ENCODE assay signal across 26 mouse cellular contexts in the genomic region with DNA sequence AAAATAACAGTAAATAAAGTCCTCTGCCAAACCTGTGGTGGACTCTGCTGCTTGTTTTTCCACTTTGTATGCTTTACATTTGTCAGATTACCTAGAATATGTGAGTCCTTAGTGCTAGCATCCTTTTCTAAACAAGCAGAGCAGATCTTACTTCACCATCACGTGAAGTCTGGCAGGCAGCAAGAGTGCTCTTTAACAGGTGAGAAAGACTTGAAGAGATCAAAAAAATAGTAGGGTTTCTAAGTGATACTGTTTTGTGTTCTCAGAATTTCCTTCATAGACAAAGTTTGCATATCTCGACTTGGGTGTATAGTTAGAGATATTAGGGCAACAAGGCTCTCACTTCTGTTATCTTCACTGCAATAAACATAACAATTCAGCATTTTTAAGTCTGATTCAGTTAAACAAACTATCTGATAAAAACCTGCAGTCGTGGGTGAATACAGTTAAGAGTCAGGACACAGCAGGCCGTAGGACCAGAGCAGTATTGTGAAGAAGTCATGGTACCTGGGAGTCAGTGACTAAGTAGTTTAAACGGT. TPM values are rescaled to one million over a fixed set of nuclear protein-coding genes. Genes with fewer than 3 reads are reported as not detected.
A peak's percentile ranks its signal among the peaks of the same experiment; 100 is the strongest.
DNase-seq lines count a peak whose midpoint lies in the region; ATAC-seq and TF ChIP-seq lines count a peak whose summit lies in the region.
"Had no signal": no experiment of that assay in that cellular context is flagged by ENCODE, and none has a peak within 500 bp of the region (broad histone marks: within the 10 kb centered on the region; RNA-seq: fewer than 3 reads in every experiment).

No protein-coding gene starts in this region.

- peak; percentile 65 for DNase-seq in c-Kit-positive CD71-positive TER-119-negative erythroid progenitor cells, embryonic 14.5 days (ENCODE audit: low read depth)
- DNase-seq in liver, embryonic 14.5 days (ENCODE audit: low read depth in 3 of 3, low spot score in 3 of 3), result no peak
- DNase-seq in cerebellum, adult 9-10 months, result no peak
- DNase-seq in thymus, adult 18-20 months, result no peak
- DNase-seq: adrenal gland, adult 2 months; cerebellum, adult 11-12 months; cerebellum, adult 9-11 months; cerebellum, postnatal 36 days; gastrocnemius, postnatal 10 days had no signal

- H3K36me3 ChIP-seq in megakaryocyte, embryonic 14.5 days (replicated peaks; ENCODE audit: low read length), result peaks cover 58% of the 10 kb centered on the region
- H3K36me3 ChIP-seq in liver, embryonic 14.5 days (replicated peaks; ENCODE audit: control insufficient read depth, insufficient read depth, low read depth), result peaks cover 33% of the 10 kb centered on the region
- peaks cover 30% of the 10 kb centered on the region for H3K36me3 ChIP-seq in hindbrain, embryonic 13.5 days

- H3K4me2 ChIP-seq in liver, embryonic 14.5 days (ENCODE audit: low read depth), result peak overlapping the region; percentile 73
- no peak overlapping the region for H3K4me2 ChIP-seq in hindbrain, embryonic 13.5 days
- H3K4me2 ChIP-seq: forebrain, embryonic 15.5 days; heart, embryonic 12.5 days had no signal

- peak overlapping the region; percentile 44 for H3K9ac ChIP-seq in liver, embryonic 14.5 days (replicated peaks)
- no peak overlapping the region for H3K9ac ChIP-seq in hindbrain, embryonic 13.5 days
- H3K9ac ChIP-seq: forebrain, embryonic 15.5 days; heart, embryonic 12.5 days had no signal

- peak; percentile 49 for TF ChIP-seq EP300 in liver, embryonic 14.5 days (IDR thresholded peaks at IDR 0.05; ENCODE audit: low read depth)

- H3K9me3 ChIP-seq in megakaryocyte, embryonic 14.5 days, result no peaks in the 10 kb centered on the region
- H3K9me3 ChIP-seq in liver, embryonic 14.5 days (ENCODE audit: control insufficient read depth, low read length), result no peaks in the 10 kb centered on the region
- no peaks in the 10 kb centered on the region for H3K9me3 ChIP-seq in hindbrain, embryonic 13.5 days
- H3K9me3 ChIP-seq: embryonic facial prominence, embryonic 10.5 days; forebrain, embryonic 15.5 days; heart, embryonic 12.5 days had no signal

- WGBS in liver, embryonic 14.5 days (ENCODE audit: insufficient replicate concordance), result 15% methylated on average over 5 of the region's 5 CpGs
- WGBS in hindbrain, embryonic 13.5 days, result 95% methylated on average over 5 of the region's 5 CpGs

- no peak for TF ChIP-seq CTCF in liver, embryonic 14.5 days (IDR thresholded peaks at IDR 0.05; ENCODE audit: low read depth)

- peak overlapping the region; percentile 16 for H3K4me3 ChIP-seq in megakaryocyte, embryonic 14.5 days (replicated peaks)
- H3K4me3 ChIP-seq in liver, embryonic 14.5 days (ENCODE audit: insufficient read depth in 1 of 2, low read depth in 2 of 2, low read length in 2 of 2), result peak overlapping the region in 1 of 2 experiments; percentile 84; a peak in 2 of 4 replicates
- H3K4me3 ChIP-seq in hindbrain, embryonic 13.5 days, result no peak overlapping the region
- H3K4me3 ChIP-seq: embryonic facial prominence, embryonic 10.5 days; forebrain, embryonic 15.5 days; heart, embryonic 12.5 days had no signal

- peak overlapping the region; percentile 34 for H3K27ac ChIP-seq in liver, embryonic 14.5 days
- no peak overlapping the region for H3K27ac ChIP-seq in hindbrain, embryonic 13.5 days
- H3K27ac ChIP-seq: embryonic facial prominence, embryonic 10.5 days; forebrain, embryonic 15.5 days had no signal

- ATAC-seq in megakaryocyte, adult 5-6 weeks (ENCODE audit: poor library complexity, severe bottlenecking), result no peak
- ATAC-seq in liver, embryonic 14.5 days (ENCODE audit: insufficient read depth), result no peak
- ATAC-seq in megakaryocyte-erythroid progenitor cell, adult 5-6 weeks (replicated peaks; ENCODE audit: low FRiP score, low TSS enrichment, poor library complexity, severe bottlenecking), result peak; percentile 15; the same call in 1 of the 2 replicates
- no peak for ATAC-seq in hindbrain, embryonic 13.5 days (ENCODE audit: low FRiP score)
- ATAC-seq: forebrain, embryonic 15.5 days; hindbrain, embryonic 16.5 days; Patski had no signal

- peaks cover 53% of the 10 kb centered on the region for H3K4me1 ChIP-seq in megakaryocyte, embryonic 14.5 days
- peaks cover 32 to 36% of the 10 kb centered on the region in 2 experiments for H3K4me1 ChIP-seq in liver, embryonic 14.5 days (replicated peaks; ENCODE audit: control insufficient read depth in 2 of 2, insufficient read depth in 2 of 2, low read length in 1 of 2)
- H3K4me1 ChIP-seq in hindbrain, embryonic 13.5 days (replicated peaks), result peaks cover 13% of the 10 kb centered on the region

- H3K27me3 ChIP-seq in megakaryocyte, embryonic 14.5 days (replicated peaks), result no peaks in the 10 kb centered on the region
- H3K27me3 ChIP-seq in liver, embryonic 14.5 days (ENCODE audit: control insufficient read depth, insufficient read depth, low read length), result no peaks in the 10 kb centered on the region
- H3K27me3 ChIP-seq in hindbrain, embryonic 13.5 days, result no peaks in the 10 kb centered on the region
- H3K27me3 ChIP-seq: forebrain, embryonic 15.5 days; heart, embryonic 12.5 days; Patski had no signal

RNA-seq across cellular contexts. Expression of a gene that starts 2.3 kb away (rescaled TPM):
- 96.5 and 121 TPM in 2 replicates for polyA plus RNA-seq in megakaryocyte, embryonic 14.5 days (2012; ENCODE audit: insufficient read depth, low replicate concordance)
- total RNA-seq in megakaryocyte, adult 5-6 weeks (2015), result 41.7 and 43.7 TPM in 2 replicates
- 17.6 and 20.6 TPM in 2 replicates for total RNA-seq in megakaryocyte, adult 5-6 weeks (2017)
- polyA plus RNA-seq in liver, embryonic 14.5 days (2012; rRNA removed), result 14.5 and 26.9 TPM in 2 replicates
- polyA plus RNA-seq in liver, embryonic 14.5 days (2014; fragmentation: Nextera tagmentation; extraction: Ambion mirVana), result 55.8 and 57.3 TPM in 2 replicates
- 121 and 124 TPM in 2 replicates for total RNA-seq in megakaryocyte-erythroid progenitor cell, adult 5-6 weeks (2014; fragmentation: Nextera tagmentation)
- 49.7 and 59.8 TPM in 2 replicates for total RNA-seq in megakaryocyte-erythroid progenitor cell, adult 5-6 weeks (2017)
- 78.3 and 81.4 TPM in 2 replicates for polyA plus RNA-seq in hindbrain, embryonic 13.5 days (2015; fragmentation: Nextera tagmentation; extraction: Ambion mirVana)

RNA-seq across cellular contexts. Expression of a gene that starts 15.7 kb away (rescaled TPM):
- polyA plus RNA-seq in megakaryocyte, embryonic 14.5 days (2012; ENCODE audit: insufficient read depth, low replicate concordance), result 2.9 TPM in 1 of 2 replicates, not detected in the other
- total RNA-seq in megakaryocyte, adult 5-6 weeks (2015), result 2.8 and 2.9 TPM in 2 replicates
- total RNA-seq in megakaryocyte, adult 5-6 weeks (2017), result 3.3 and 3.9 TPM in 2 replicates
- 0.12 and 0.23 TPM in 2 replicates for polyA plus RNA-seq in liver, embryonic 14.5 days (2012; rRNA removed)
- 0.10 and 0.33 TPM in 2 replicates for polyA plus RNA-seq in liver, embryonic 14.5 days (2014; fragmentation: Nextera tagmentation; extraction: Ambion mirVana)
- 0.54 and 0.63 TPM in 2 replicates for total RNA-seq in megakaryocyte-erythroid progenitor cell, adult 5-6 weeks (2014; fragmentation: Nextera tagmentation)
- total RNA-seq in megakaryocyte-erythroid progenitor cell, adult 5-6 weeks (2017), result 0.52 and 1.4 TPM in 2 replicates
- polyA plus RNA-seq in hindbrain, embryonic 13.5 days (2015; fragmentation: Nextera tagmentation; extraction: Ambion mirVana), result 0.25 TPM in 2 replicates
- polyA plus RNA-seq: embryonic facial prominence, embryonic 10.5 days; Patski had no signal

RNA-seq across cellular contexts. Expression of a gene that starts 42.7 kb away (rescaled TPM):
- polyA plus RNA-seq in megakaryocyte, embryonic 14.5 days (2012; ENCODE audit: insufficient read depth, low replicate concordance), result 0.43 and 2.6 TPM in 2 replicates
- 0.68 TPM in 1 of 2 replicates, not detected in the other for total RNA-seq in megakaryocyte, adult 5-6 weeks (2015)
- 0.33 and 1.7 TPM in 2 replicates for total RNA-seq in megakaryocyte, adult 5-6 weeks (2017)
- 0.02 and 0.03 TPM in 2 replicates for polyA plus RNA-seq in liver, embryonic 14.5 days (2012; rRNA removed)
- polyA plus RNA-seq in liver, embryonic 14.5 days (2014; fragmentation: Nextera tagmentation; extraction: Ambion mirVana), result not detected in 2 replicates
- not detected in 2 replicates for total RNA-seq in megakaryocyte-erythroid progenitor cell, adult 5-6 weeks (2014; fragmentation: Nextera tagmentation)
- total RNA-seq in megakaryocyte-erythroid progenitor cell, adult 5-6 weeks (2017), result not detected in 2 replicates
- polyA plus RNA-seq in hindbrain, embryonic 13.5 days (2015; fragmentation: Nextera tagmentation; extraction: Ambion mirVana), result not detected in 2 replicates
- total RNA-seq: adrenal gland, adult 2 months; adrenal gland, postnatal 36 days; gastrocnemius, postnatal 10 days; gastrocnemius, postnatal 4 days; heart, adult 8-10 months; heart, postnatal 25 days had no signal
- polyA plus RNA-seq: adrenal gland, adult 2 months; embryonic facial prominence, embryonic 10.5 days; embryonic facial prominence, embryonic 14.5 days; forebrain, embryonic 11.5 days; forebrain, embryonic 15.5 days; heart, embryonic 12.5 days; hindbrain, embryonic 11.5 days; hindbrain, embryonic 16.5 days; intestine, embryonic 14.5 days; Patski had no signal

RNA-seq across cellular contexts. Expression of a gene that starts 49.8 kb away (rescaled TPM):
- polyA plus RNA-seq in megakaryocyte, embryonic 14.5 days (2012; ENCODE audit: insufficient read depth, low replicate concordance), result 0.09 TPM in 1 of 2 replicates, not detected in the other
- total RNA-seq in megakaryocyte, adult 5-6 weeks (2015), result 4.4 and 5.5 TPM in 2 replicates
- 3.7 and 4.6 TPM in 2 replicates for total RNA-seq in megakaryocyte, adult 5-6 weeks (2017)
- polyA plus RNA-seq in liver, embryonic 14.5 days (2012; rRNA removed), result 0.01 and 0.07 TPM in 2 replicates
- 0.06 TPM in 1 of 2 replicates, not detected in the other for polyA plus RNA-seq in liver, embryonic 14.5 days (2014; fragmentation: Nextera tagmentation; extraction: Ambion mirVana)
- total RNA-seq in megakaryocyte-erythroid progenitor cell, adult 5-6 weeks (2014; fragmentation: Nextera tagmentation), result 3.4 and 4.8 TPM in 2 replicates
- total RNA-seq in megakaryocyte-erythroid progenitor cell, adult 5-6 weeks (2017), result 1.7 and 1.8 TPM in 2 replicates
- not detected in 2 replicates for polyA plus RNA-seq in hindbrain, embryonic 13.5 days (2015; fragmentation: Nextera tagmentation; extraction: Ambion mirVana)
- polyA plus RNA-seq: forebrain, embryonic 15.5 days; heart, embryonic 12.5 days; hindbrain, embryonic 11.5 days; hindbrain, embryonic 16.5 days had no signal
